Mouse (Mus musculus) left cerebral cortex, postnatal 25 days (tissue): ENCODE measurements around the gene Cntn3. TPM values are rescaled to one million over a fixed set of nuclear protein-coding genes. Genes with fewer than 3 reads are reported as not detected.
A peak's percentile ranks its signal among the peaks of the same experiment; 100 is the strongest.
"Not testable (repeated sequence)": the region's sequence is repeated elsewhere in the genome, so short reads cannot be mapped to it uniquely, and the experiment has no call there.

Experiments
- DNase-seq, 2 experiments: peaks; one replicate each; pipeline ENCODE4 v3.0.0; 2022; ENCODE audit warnings: low spot score in 2 of 2, mixed read lengths in 1 of 2
- intact Hi-C: fragments of 180-260 bp; cut with DNase I; formaldehyde crosslinking; loops from one replicate; pipeline ENCODE4 v1.15.1; 2025
- total RNA-seq, 2 experiments: library from RNA; stranded (reverse); gene quantifications; 2 replicates each; pipeline ENCODE4 v1.2.3; 2021

Gene Cntn3
- 10 to 100 TPM; 25.0 to 25.5 TPM for total RNA-seq

DNA sequence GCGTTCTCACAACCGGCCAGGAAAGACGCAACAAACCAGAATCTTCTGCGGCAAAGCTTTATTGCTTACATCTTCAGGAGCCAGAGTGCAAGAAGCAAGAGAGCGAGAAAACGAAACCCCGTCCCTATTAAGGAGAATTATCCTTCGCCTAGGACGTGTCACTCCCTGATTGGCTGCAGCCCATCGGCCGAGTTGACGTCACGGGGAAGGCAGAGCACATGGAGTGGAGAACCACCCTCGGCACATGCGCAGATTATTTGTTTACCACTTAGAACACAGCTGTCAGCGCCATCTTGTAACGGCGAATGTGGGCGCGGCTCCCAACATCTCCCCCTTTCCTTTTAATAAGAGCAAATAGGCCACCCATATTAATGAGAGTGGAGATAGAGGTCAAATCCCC, at the start of gene Cntn3:
Cntn3 (minus strand) TSS at position 101 of the 400 bp plus-strand sequence.
- DNase-seq, intact Hi-C loops: not testable (repeated sequence)

DNA sequence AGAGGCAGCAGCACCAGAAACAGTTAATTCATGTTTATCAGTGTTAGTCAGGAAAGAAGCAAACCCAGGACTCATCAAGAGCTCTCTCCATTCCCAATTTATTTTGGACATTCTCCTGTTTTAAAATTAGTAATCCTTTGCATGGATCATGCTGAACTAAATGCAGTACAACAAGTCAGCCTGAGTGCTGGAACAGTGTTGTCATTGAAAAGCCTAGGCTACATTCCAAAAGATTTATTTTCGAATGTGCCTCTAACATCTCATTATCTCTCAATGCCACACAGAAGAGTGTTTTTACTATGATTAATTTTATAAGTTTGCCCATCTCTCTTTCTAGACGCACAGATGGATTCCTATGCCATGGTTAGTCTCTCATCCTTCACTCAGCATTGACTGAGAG, 27.9 kb upstream of the Cntn3 start:
- DNase-seq: peak in 1 of 2 experiments; percentile 62
- intact Hi-C loops: no loop called here

DNA sequence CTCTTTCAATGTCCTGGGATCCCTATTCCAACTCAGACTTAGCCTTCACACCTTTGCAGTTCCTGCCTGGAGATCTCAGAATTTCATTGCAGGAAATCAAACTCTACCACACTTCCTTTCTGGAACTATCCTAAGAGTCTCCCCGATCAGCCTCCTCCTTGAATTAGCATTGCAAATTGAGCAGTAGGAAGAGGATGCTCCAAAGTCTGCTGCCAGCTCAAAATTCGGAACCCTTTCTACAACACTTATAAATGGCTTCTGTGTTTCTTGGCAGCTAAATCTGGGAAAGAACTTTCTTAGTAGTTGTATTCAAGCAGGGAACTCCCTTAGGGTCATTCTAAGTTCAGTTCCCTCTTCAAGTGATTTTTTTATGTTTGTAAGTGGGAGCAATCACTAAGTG, 24.9 kb upstream of the Cntn3 start:
- intact Hi-C loops: loop anchor here (10.0 kb wide), 3 partner anchors 603 to 943 kb away; no protein-coding TSS in a partner anchor
- peak in 1 of 2 experiments; percentile 88 for DNase-seq

GRCm38 (mm10) chr6:102590151-102590550, 17.2 kb upstream of the Cntn3 start:
- DNase-seq: no peak
- intact Hi-C loops: loop anchor here (10.0 kb wide), 3 partner anchors 595 to 935 kb away; no protein-coding TSS in a partner anchor

GRCm38 (mm10) chr6:102589311-102589710, 16.4 kb upstream of the Cntn3 start:
- DNase-seq: no peak
- intact Hi-C loops: no loop called here

GRCm38 (mm10) chr6:102586056-102586455, 13.2 kb upstream of the Cntn3 start:
- DNase-seq: no peak
- intact Hi-C loops: no loop called here

- intact Hi-C loops: no loop called here
- no peak for DNase-seq
Measured at GRCm38 (mm10) chr6:102583578-102583977, 10.7 kb upstream of the Cntn3 start.

GRCm38 (mm10) chr6:102567496-102567895, 5.4 kb downstream of the Cntn3 start:
- intact Hi-C loops: no loop called here
- no peak for DNase-seq

DNA sequence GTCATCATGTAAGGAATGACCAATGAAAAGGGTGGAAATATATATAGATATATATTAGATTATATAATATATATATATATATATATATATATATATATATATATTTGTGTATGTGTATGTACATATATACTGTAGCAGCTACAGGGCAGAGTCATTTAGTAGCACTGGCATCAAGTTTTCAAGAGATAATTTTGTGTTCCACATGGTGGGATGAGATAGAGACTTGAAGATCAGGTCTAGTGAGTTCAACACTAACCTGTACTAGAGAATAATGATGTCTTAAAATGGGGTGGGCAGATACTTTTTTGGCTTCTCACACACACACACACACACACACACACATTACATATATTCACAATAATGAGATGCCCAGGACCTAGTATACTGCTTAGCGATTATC, 7.7 kb downstream of the Cntn3 start:
- no peak for DNase-seq
- intact Hi-C loops: no loop called here

- intact Hi-C loops: loop anchor here (5.0 kb wide), 2 partner anchors 127 to 232 kb away; no protein-coding TSS in a partner anchor
- peak; percentile 79 to 87 for DNase-seq
Measured at GRCm38 (mm10) chr6:102564011-102564731, 8.7 kb downstream of the Cntn3 start.

DNA sequence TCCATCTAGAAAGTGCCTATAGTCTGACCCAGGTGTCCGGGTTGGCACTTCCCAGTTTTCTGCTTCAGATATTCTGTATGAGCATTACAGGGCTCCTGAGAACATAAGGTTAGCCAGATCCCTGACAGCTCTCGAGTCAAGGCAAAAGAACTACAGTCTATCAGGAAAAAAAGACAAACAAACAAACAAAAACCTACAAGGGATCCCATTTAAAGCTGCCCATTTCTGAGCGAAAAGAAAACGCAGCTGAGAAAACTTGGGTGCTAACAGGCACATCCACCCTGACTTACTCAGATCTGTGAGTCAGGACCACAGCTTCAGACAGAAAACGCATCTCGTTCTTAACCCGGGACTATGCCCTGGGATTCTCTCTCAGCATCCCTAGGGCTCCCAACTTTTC, 9.5 kb downstream of the Cntn3 start:
- intact Hi-C loops: loop anchor here (5.0 kb wide), 2 partner anchors 126 to 231 kb away; no protein-coding TSS in a partner anchor
- DNase-seq: peak in 1 of 2 experiments; percentile 43

DNA sequence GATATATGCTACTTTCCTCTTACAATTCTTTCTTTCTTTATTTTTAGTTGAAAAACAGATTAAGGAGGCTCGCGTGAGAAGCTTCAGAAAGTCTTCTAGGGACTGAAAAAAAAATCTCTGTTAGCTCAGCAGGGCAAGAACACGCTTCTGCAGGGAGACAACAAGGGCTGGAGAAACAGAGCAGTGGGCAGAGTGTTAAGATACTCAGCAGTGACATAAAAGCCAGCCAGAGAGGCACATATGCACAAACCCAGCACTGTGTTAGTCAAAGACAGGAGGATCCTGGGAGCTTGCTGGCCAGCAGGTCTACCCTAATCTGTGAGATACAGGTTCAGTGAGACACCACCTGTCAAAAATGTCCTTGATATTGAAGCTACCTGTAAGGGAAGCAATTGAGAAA, 15.4 kb downstream of the Cntn3 start:
- intact Hi-C loops: no loop called here
- DNase-seq: peak in 1 of 2 experiments; percentile 65

- intact Hi-C loops: no loop called here
- no peak for DNase-seq
Measured at GRCm38 (mm10) chr6:102556497-102556896, 16.4 kb downstream of the Cntn3 start.

DNA sequence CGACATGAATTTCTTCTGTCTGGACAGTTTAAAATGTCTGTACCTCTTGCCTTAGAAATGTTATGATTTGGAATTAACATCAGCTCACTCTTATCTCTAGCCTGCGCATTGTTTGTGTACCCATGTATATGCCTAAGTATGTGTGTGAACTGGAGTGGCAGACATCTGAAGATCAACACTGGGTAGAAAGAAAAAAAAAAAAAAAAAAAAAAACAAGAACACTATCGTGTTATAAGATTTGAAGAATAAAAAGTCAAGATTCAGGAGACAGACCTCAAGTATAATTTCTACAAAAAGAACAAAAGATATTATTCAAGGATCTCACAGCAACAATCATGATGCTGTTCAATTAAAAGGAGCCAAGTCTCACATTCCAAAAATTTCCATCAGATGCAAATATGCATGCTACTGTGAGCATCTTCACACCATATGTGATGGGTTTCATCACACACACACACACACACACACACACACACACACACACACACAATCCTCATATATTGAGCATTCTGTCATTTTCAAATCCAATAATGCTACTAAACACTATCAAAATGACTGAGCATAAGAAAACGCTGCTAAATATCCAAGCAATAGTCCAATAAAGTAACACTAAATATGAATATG, 17.0 kb downstream of the Cntn3 start:
- no peak for DNase-seq
- intact Hi-C loops: no loop called here

GRCm38 (mm10) chr6:102555067-102555657, 17.7 kb downstream of the Cntn3 start:
- intact Hi-C loops: no loop called here
- DNase-seq: no peak

DNA sequence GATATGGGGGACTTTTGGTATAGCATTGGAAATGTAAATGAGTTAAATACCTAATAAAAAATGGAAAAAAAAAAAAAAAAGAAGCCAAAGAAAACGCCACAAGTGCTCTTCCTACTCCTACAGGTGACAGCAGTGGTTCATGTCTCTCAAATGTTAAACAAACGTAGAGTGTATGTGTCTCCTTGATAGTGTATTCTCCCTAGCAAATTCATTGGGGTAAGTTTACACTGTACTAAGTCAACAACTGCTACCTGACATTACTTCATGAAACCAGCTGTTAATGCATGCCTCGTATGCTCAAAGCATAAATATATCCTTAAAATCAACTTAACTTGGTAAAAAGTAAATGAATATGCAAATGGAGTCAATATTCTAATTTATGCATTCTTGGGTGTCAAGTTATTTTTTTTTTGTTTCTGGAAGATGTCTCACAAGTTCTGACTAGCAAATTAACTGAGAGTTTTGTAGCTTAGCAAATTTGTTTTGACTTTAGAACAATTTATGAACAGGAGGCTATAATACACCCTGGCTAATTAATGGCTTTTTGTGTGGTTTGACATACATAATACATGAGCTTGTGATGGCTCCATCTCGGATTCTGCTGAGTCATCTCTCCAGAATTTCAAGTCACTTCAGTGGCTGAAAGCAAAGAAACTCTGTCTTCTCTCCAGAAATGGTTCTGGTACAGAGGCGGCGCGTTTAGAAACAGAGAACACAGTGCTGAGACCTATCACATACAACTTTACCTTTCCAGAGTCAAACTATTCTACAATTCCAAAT, 31.1 kb downstream of the Cntn3 start:
- intact Hi-C loops: no loop called here
- peak in 1 of 2 experiments; percentile 43 for DNase-seq

DNA sequence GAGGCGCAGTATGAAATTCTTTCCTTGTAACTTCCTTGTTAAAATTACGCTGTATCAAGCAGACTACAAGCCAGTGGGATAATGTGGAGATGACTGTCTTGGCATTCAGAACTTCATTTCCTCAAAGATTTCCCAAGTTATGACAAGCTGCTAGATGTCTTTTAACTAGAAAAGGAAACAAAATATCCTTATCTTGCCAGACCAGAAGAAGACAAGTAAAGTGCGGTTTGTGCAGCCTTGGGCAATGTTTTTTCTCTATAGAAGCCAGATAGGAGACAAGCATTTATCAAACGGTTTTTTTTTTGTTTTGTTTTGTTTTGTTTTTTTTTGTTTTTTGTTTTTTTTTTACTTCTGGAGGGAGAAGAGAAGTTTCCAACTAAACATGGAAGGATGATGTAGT, 37.3 kb downstream of the Cntn3 start:
- no peak for DNase-seq
- intact Hi-C loops: no loop called here

- DNase-seq: peak in 1 of 2 experiments; percentile 38
- intact Hi-C loops: no loop called here
Measured at GRCm38 (mm10) chr6:102523037-102523436, 49.9 kb downstream of the Cntn3 start.

DNA sequence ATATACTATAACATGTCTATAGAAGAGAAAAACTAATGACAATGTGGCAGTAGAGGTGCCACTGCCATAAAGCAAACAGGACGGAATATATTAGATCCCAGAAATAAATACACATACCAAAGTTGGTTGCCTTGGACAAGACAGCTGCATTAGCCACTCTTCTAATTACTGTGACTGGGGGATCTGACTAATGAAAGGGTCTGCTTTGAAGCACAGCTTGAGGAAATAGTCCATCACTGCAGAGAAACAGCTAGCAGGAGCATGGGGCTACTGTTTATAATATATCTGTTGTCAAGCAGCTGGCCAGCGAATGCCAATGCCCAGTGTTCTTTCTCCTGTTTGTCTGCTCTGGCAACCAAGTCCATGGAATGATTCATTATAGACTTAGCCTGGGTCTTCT, 51.9 kb downstream of the Cntn3 start:
- intact Hi-C loops: no loop called here

DNA sequence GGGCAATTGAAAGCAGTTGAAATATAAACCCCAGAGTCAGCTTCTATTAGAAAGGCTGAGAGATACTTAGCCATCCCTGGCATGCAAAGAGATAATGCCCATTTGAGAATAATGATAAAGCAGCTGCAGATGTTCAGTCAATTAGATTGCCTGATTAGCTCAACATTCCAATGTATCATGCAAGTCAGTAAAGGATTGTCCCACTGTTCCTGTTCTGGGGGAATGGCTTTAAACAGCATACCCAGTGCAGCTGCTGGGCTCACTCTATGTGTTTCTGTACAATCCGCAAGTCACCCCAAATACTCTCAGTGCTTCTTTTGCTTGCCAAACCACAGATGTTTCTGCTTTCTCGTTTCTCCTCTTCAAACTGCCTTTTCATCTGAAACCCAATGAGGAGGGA, 57.7 kb downstream of the Cntn3 start:
- intact Hi-C loops: no loop called here

More for the DNA sequence above, 51.9 kb downstream of the Cntn3 start:
- no peak for DNase-seq

More for the DNA sequence above, 57.7 kb downstream of the Cntn3 start:
- peak in 1 of 2 experiments; percentile 43 for DNase-seq
